Mouse (Mus musculus) inflammation-experienced regulatory T-cells, adult 16 weeks (primary cell): ENCODE data around the gene Rgs9bp. TPM values are rescaled to one million over a fixed set of nuclear protein-coding genes. Genes with fewer than 3 reads are reported as not detected.

Source experiments
- polyA plus RNA-seq: library from polyadenylated mRNA; unstranded; fragments of 100-300 nt; shearing (Covaris generic); gene quantifications from one replicate; pipeline ENCODE4 v1.2.1, GENCODE M21; 2017

Gene Rgs9bp
- polyA plus RNA-seq, result not detected

GRCm38 (mm10) chr7:35585191-35586054, at the start of gene Rgs9bp:
Gene Rgs9bp (minus strand): TSS chr7:35585582.

GRCm38 (mm10) chr7:35586055-35586905, 898 bp upstream of the Rgs9bp start, which contains the start of gene Ankrd27:
Gene Ankrd27 (plus strand): TSS chr7:35586244.

GRCm38 (mm10) chr7:35556205-35556603, 29.2 kb downstream of the Rgs9bp start, which contains the start of gene Nudt19:
Gene Nudt19 (minus strand): TSS chr7:35556304.

DNA sequence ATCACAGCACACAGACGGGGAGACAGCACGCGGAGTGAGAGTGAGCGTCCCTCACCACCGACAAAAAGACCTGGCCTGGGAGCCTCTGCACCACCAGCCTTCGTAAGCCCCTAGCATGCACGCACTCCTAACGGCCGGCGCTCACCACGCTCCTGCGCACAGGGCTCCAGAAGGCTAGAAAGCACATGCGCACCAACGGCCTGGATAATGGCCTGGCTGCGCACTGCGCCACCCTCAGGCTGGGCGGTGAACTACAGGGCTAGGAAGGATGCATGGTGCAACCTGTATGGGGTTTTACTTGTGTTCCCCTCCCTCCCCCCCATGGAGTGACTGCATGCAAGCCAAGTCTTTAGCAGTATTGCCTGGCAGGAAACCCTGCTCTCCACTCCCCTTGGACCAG, 47.8 kb downstream of the Rgs9bp start, which contains the start of gene Tdrd12:
Tdrd12 (minus strand) TSS at position 184 of the 400 bp plus-strand sequence.

Other genes starting within 250 kb of the Rgs9bp start
- gene Faap24, start 188.7 kb downstream of the Rgs9bp start, polyA plus RNA-seq, result 33.6 TPM
- gene Cep89, start 188.5 kb downstream of the Rgs9bp start, polyA plus RNA-seq, result 14.7 TPM
- gene Slc7a9, start 136.8 kb downstream of the Rgs9bp start, polyA plus RNA-seq, result not detected
- gene Tdrd12, start 47.8 kb downstream of the Rgs9bp start, polyA plus RNA-seq, result not detected
- gene Nudt19, start 29.3 kb downstream of the Rgs9bp start, polyA plus RNA-seq, result 51.1 TPM
- gene Ankrd27, start 662 bp upstream of the Rgs9bp start, polyA plus RNA-seq, result 82.9 TPM
- gene Pdcd5, start 61.9 kb upstream of the Rgs9bp start, polyA plus RNA-seq, result 78.1 TPM
- 66.3 TPM for gene Dpy19l3, start 168.9 kb upstream of the Rgs9bp start, polyA plus RNA-seq
- gene Zfp507, start 217.4 kb upstream of the Rgs9bp start, polyA plus RNA-seq, result 26.6 TPM